In genomic region chr13:51853301-51854243, GRCm38 (mm10) we compare ENCODE assay signal across 7 mouse cellular contexts. TPM values are rescaled to one million over a fixed set of nuclear protein-coding genes. Genes with fewer than 3 reads are reported as not detected.
A peak's percentile ranks its signal among the peaks of the same experiment; 100 is the strongest.
DNase-seq lines count a peak whose midpoint lies in the region; ATAC-seq lines count a peak whose summit lies in the region.

No protein-coding gene starts in this region.

- H3K9ac ChIP-seq in heart, embryonic 14.5 days (ENCODE audit: low read length), result no peak overlapping the region

- H3K27ac ChIP-seq in heart, embryonic 14.5 days (replicated peaks in 1 of 2; ENCODE audit: control insufficient read depth in 1 of 2, insufficient read depth in 1 of 2, low read depth in 2 of 2, low read length in 2 of 2), result no peak overlapping the region

- no peaks in the 10 kb centered on the region for H3K9me3 ChIP-seq in heart, embryonic 14.5 days (ENCODE audit: control insufficient read depth, low read length)

- no peaks in the 10 kb centered on the region for H3K36me3 ChIP-seq in heart, embryonic 14.5 days (ENCODE audit: control insufficient read depth, insufficient read depth, low read length)

- peaks cover 32 to 36% of the 10 kb centered on the region in 2 experiments for H3K4me1 ChIP-seq in heart, embryonic 14.5 days (ENCODE audit: control insufficient read depth in 2 of 2, insufficient read depth in 2 of 2, low read length in 2 of 2)

- DNase-seq in 3T3-L1 (ENCODE audit: low read depth, low spot score) (peak; percentile 94), ES-CJ7 (ENCODE audit: low read depth, low spot score) (peak; percentile 25)
- peak; percentile 69 for DNase-seq in lung, postnatal 36 days
- DNase-seq in urinary bladder, adult 2 months (ENCODE audit: low spot score), result peak; percentile 48
- no peak for DNase-seq in right cerebral cortex, postnatal 14 days

- H3K4me3 ChIP-seq in heart, embryonic 14.5 days (ENCODE audit: control insufficient read depth in 1 of 2, insufficient read depth in 1 of 2, low read depth in 1 of 2, low read length in 2 of 2), result no peak overlapping the region

- ATAC-seq in heart, embryonic 14.5 days (ENCODE audit: insufficient number of reproducible peaks, insufficient read depth, low FRiP score, low read depth), result no peak
- ATAC-seq in inflammation-experienced regulatory T-cells, adult 6 months, result no peak

- H3K4me2 ChIP-seq in heart, embryonic 14.5 days (ENCODE audit: low read length), result peak overlapping the region; percentile 4; the same call in 1 of the 2 replicates

- no peaks in the 10 kb centered on the region for H3K27me3 ChIP-seq in heart, embryonic 14.5 days (ENCODE audit: control insufficient read depth, insufficient read depth, low read length)

- WGBS in heart, embryonic 14.5 days, result 28% methylated on average over 16 of the region's 16 CpGs

RNA-seq across cellular contexts. Expression of gene Gadd45g, which starts 7.1 kb away (rescaled TPM):
- 41.4 and 41.6 TPM in 2 replicates for polyA plus RNA-seq in heart, embryonic 14.5 days (2014; fragmentation: Nextera tagmentation; extraction: Ambion mirVana)
- polyA plus RNA-seq in urinary bladder, adult 2 months (2012; rRNA removed), result 68.6 and 122 TPM in 2 replicates
- polyA plus RNA-seq in inflammation-experienced regulatory T-cells, adult 6 months (2017; shearing (Covaris generic)), result 10 to 100 TPM; 12.4 to 28.7 (median 19.4) TPM
